Mouse (Mus musculus): ENCODE measurements around the gene Ctbp2.

Gene Ctbp2

GRCm38 (mm10) chr7:133041784-133042183 lies 82.4 kb downstream of the Ctbp2 start:
- no peak for DNase-seq (ENCODE audit: low read depth, low spot score)

GRCm38 (mm10) chr7:133040688-133041345 lies 83.3 kb downstream of the Ctbp2 start:
- DNase-seq (ENCODE audit: low read depth, low spot score): no peak

- DNase-seq (ENCODE audit: low read depth, low spot score): no peak
Measured at GRCm38 (mm10) chr7:133039556-133040255, 84.4 kb downstream of the Ctbp2 start.

GRCm38 (mm10) chr7:133037618-133038017 lies 86.5 kb downstream of the Ctbp2 start:
- DNase-seq (ENCODE audit: low read depth, low spot score): no peak

GRCm38 (mm10) chr7:133037217-133037616 lies 86.9 kb downstream of the Ctbp2 start:
- no peak for DNase-seq (ENCODE audit: low read depth, low spot score)

GRCm38 (mm10) chr7:133035901-133036300 lies 88.3 kb downstream of the Ctbp2 start:
- no peak for DNase-seq (ENCODE audit: low read depth, low spot score)

- DNase-seq (ENCODE audit: low read depth, low spot score): no peak
Measured at GRCm38 (mm10) chr7:133032589-133033203, 91.5 kb downstream of the Ctbp2 start.

GRCm38 (mm10) chr7:133029496-133030047 lies 94.6 kb downstream of the Ctbp2 start:
- no peak for DNase-seq (ENCODE audit: low read depth, low spot score)

- DNase-seq (ENCODE audit: low read depth, low spot score): no peak
Measured at GRCm38 (mm10) chr7:133029004-133029403, 95.2 kb downstream of the Ctbp2 start.

- no peak for DNase-seq (ENCODE audit: low read depth, low spot score)
Measured at GRCm38 (mm10) chr7:133027930-133028329, 96.2 kb downstream of the Ctbp2 start.

- DNase-seq (ENCODE audit: low read depth, low spot score): no peak
Measured at GRCm38 (mm10) chr7:133024694-133025093, 99.5 kb downstream of the Ctbp2 start.

- DNase-seq (ENCODE audit: low read depth, low spot score): no peak
Measured at GRCm38 (mm10) chr7:133019481-133020020, 104.6 kb downstream of the Ctbp2 start.

GRCm38 (mm10) chr7:133018961-133019360 lies 105.2 kb downstream of the Ctbp2 start:
- no peak for DNase-seq (ENCODE audit: low read depth, low spot score)

- no peak for DNase-seq (ENCODE audit: low read depth, low spot score)
Measured at GRCm38 (mm10) chr7:133015416-133016070, 108.6 kb downstream of the Ctbp2 start.

GRCm38 (mm10) chr7:133014631-133015030 lies 109.5 kb downstream of the Ctbp2 start:
- DNase-seq (ENCODE audit: low read depth, low spot score): no peak

GRCm38 (mm10) chr7:133013923-133014322 lies 110.2 kb downstream of the Ctbp2 start:
- no peak for DNase-seq (ENCODE audit: low read depth, low spot score)

GRCm38 (mm10) chr7:133012637-133013366 lies 111.4 kb downstream of the Ctbp2 start:
- no peak for DNase-seq (ENCODE audit: low read depth, low spot score)

- no peak for DNase-seq (ENCODE audit: low read depth, low spot score)
Measured at GRCm38 (mm10) chr7:133011611-133012010, 112.5 kb downstream of the Ctbp2 start.

GRCm38 (mm10) chr7:133011191-133011590 lies 113.0 kb downstream of the Ctbp2 start:
- no peak for DNase-seq (ENCODE audit: low read depth, low spot score)

GRCm38 (mm10) chr7:133010477-133010876 lies 113.7 kb downstream of the Ctbp2 start:
- DNase-seq (ENCODE audit: low read depth, low spot score): no peak

GRCm38 (mm10) chr7:133009676-133010075 lies 114.5 kb downstream of the Ctbp2 start:
- DNase-seq (ENCODE audit: low read depth, low spot score): no peak

Data from c-Kit-negative CD71-positive TER-119-positive erythroid progenitor cells, embryonic 14.5 days (primary cell).